Mouse (Mus musculus): ENCODE results near the gene Gnaq. TPM values are rescaled to one million over a fixed set of nuclear protein-coding genes. Genes with fewer than 3 reads are reported as not detected.

The Gnaq gene
- polyA plus RNA-seq, 1 experiment from 2014 or later, result 15.7 TPM

- H3K4me1 ChIP-seq (replicated peaks), result peaks cover 26% of the 10 kb centered on the region
- no peak overlapping the region for H3K9ac ChIP-seq
- 100% methylated on average over 1 of the region's 1 CpGs for WGBS
Measured at GRCm38 (mm10) chr19:16237034-16237433, 104.4 kb downstream of the Gnaq start.

GRCm38 (mm10) chr19:16238072-16238471 is 105.4 kb downstream of the Gnaq start:
- Histone ChIP-seq H3K27me3 (no peaks in the 10 kb centered on the region), H3K4me3 (no peak overlapping the region), H3K9me3 (replicated peaks) (no peaks in the 10 kb centered on the region), H3K4me2 (no peak overlapping the region), H3K9ac (no peak overlapping the region), H3K36me3 (no peaks in the 10 kb centered on the region), H3K27ac (no peak overlapping the region), H3K4me1 (replicated peaks) (peaks cover 33% of the 10 kb centered on the region)
- ATAC-seq (replicated peaks; ENCODE audit: insufficient number of reproducible peaks, insufficient read depth, low FRiP score, low read depth), result no peak
- WGBS, result 63% methylated on average over 4 of the region's 4 CpGs

More at GRCm38 (mm10) chr19:16237034-16237433, 104.4 kb downstream of the Gnaq start:
- Histone ChIP-seq H3K4me3 (no peak overlapping the region), H3K27me3 (no peaks in the 10 kb centered on the region), H3K4me2 (no peak overlapping the region), H3K27ac (no peak overlapping the region), H3K36me3 (no peaks in the 10 kb centered on the region), H3K9me3 (replicated peaks) (no peaks in the 10 kb centered on the region)
- no peak for ATAC-seq (replicated peaks; ENCODE audit: insufficient number of reproducible peaks, insufficient read depth, low FRiP score, low read depth)

GRCm38 (mm10) chr19:16238512-16238911 is 105.9 kb downstream of the Gnaq start:
- ATAC-seq (replicated peaks; ENCODE audit: insufficient number of reproducible peaks, insufficient read depth, low FRiP score, low read depth), result no peak
- Histone ChIP-seq H3K9me3 (replicated peaks) (no peaks in the 10 kb centered on the region), H3K4me1 (replicated peaks) (peaks cover 33% of the 10 kb centered on the region), H3K4me2 (no peak overlapping the region), H3K9ac (no peak overlapping the region), H3K4me3 (no peak overlapping the region), H3K36me3 (no peaks in the 10 kb centered on the region), H3K27ac (no peak overlapping the region), H3K27me3 (no peaks in the 10 kb centered on the region)
- WGBS, result 69% methylated on average over 2 of the region's 2 CpGs

GRCm38 (mm10) chr19:16242708-16243107 is 110.1 kb downstream of the Gnaq start:
- Histone ChIP-seq H3K27ac (no peak overlapping the region), H3K27me3 (no peaks in the 10 kb centered on the region), H3K9me3 (replicated peaks) (no peaks in the 10 kb centered on the region), H3K4me3 (no peak overlapping the region), H3K4me1 (replicated peaks) (peaks cover 36% of the 10 kb centered on the region), H3K36me3 (no peaks in the 10 kb centered on the region), H3K9ac (no peak overlapping the region), H3K4me2 (no peak overlapping the region)
- no peak for ATAC-seq (replicated peaks; ENCODE audit: insufficient number of reproducible peaks, insufficient read depth, low FRiP score, low read depth)
- WGBS, result 41% methylated on average over 3 of the region's 3 CpGs

GRCm38 (mm10) chr19:16249025-16249424 is 116.4 kb downstream of the Gnaq start:
- WGBS, result 56% methylated on average over 2 of the region's 2 CpGs
- H3K4me1 ChIP-seq (replicated peaks), result peaks cover 22% of the 10 kb centered on the region
- ATAC-seq (replicated peaks; ENCODE audit: insufficient number of reproducible peaks, insufficient read depth, low FRiP score, low read depth), result no peak
- no peak overlapping the region for H3K4me2 ChIP-seq
- no peak overlapping the region for H3K27ac ChIP-seq
- H3K27me3 ChIP-seq, result no peaks in the 10 kb centered on the region
- H3K9me3 ChIP-seq (replicated peaks), result no peaks in the 10 kb centered on the region
- H3K9ac ChIP-seq, result no peak overlapping the region
- H3K4me3 ChIP-seq, result no peak overlapping the region
- H3K36me3 ChIP-seq, result no peaks in the 10 kb centered on the region

GRCm38 (mm10) chr19:16250921-16251320 is 118.3 kb downstream of the Gnaq start:
- Histone ChIP-seq H3K4me2 (no peak overlapping the region), H3K9me3 (replicated peaks) (no peaks in the 10 kb centered on the region), H3K4me3 (no peak overlapping the region), H3K36me3 (no peaks in the 10 kb centered on the region), H3K27ac (no peak overlapping the region), H3K9ac (no peak overlapping the region), H3K4me1 (replicated peaks) (peaks cover 25% of the 10 kb centered on the region), H3K27me3 (no peaks in the 10 kb centered on the region)
- ATAC-seq (replicated peaks; ENCODE audit: insufficient number of reproducible peaks, insufficient read depth, low FRiP score, low read depth), result no peak
- 49% methylated on average over 3 of the region's 3 CpGs for WGBS

GRCm38 (mm10) chr19:16251819-16252218 is 119.2 kb downstream of the Gnaq start:
- no peaks in the 10 kb centered on the region for H3K27me3 ChIP-seq
- H3K4me3 ChIP-seq, result no peak overlapping the region
- no peak overlapping the region for H3K9ac ChIP-seq
- no peak for ATAC-seq (replicated peaks; ENCODE audit: insufficient number of reproducible peaks, insufficient read depth, low FRiP score, low read depth)
- H3K9me3 ChIP-seq (replicated peaks), result no peaks in the 10 kb centered on the region
- peaks cover 29% of the 10 kb centered on the region for H3K4me1 ChIP-seq (replicated peaks)
- no peak overlapping the region for H3K4me2 ChIP-seq
- no peaks in the 10 kb centered on the region for H3K36me3 ChIP-seq
- WGBS, result 46% methylated on average over 5 of the region's 5 CpGs
- H3K27ac ChIP-seq, result no peak overlapping the region

GRCm38 (mm10) chr19:16252696-16253095 is 120.1 kb downstream of the Gnaq start:
- Histone ChIP-seq H3K27ac (no peak overlapping the region), H3K9me3 (replicated peaks) (no peaks in the 10 kb centered on the region), H3K9ac (no peak overlapping the region), H3K4me1 (replicated peaks) (peaks cover 28% of the 10 kb centered on the region), H3K4me2 (no peak overlapping the region), H3K27me3 (no peaks in the 10 kb centered on the region), H3K4me3 (no peak overlapping the region), H3K36me3 (no peaks in the 10 kb centered on the region)
- no peak for ATAC-seq (replicated peaks; ENCODE audit: insufficient number of reproducible peaks, insufficient read depth, low FRiP score, low read depth)
- WGBS, result 64% methylated on average over 4 of the region's 4 CpGs

GRCm38 (mm10) chr19:16254881-16255280 is 122.2 kb downstream of the Gnaq start:
- peaks cover 30% of the 10 kb centered on the region for H3K4me1 ChIP-seq (replicated peaks)
- ATAC-seq (replicated peaks; ENCODE audit: insufficient number of reproducible peaks, insufficient read depth, low FRiP score, low read depth), result no peak
- 56% methylated on average over 1 of the region's 1 CpGs for whole genome bisulfite sequencing
- H3K27ac ChIP-seq, result no peak overlapping the region
- H3K4me2 ChIP-seq, result no peak overlapping the region
- H3K36me3 ChIP-seq, result no peaks in the 10 kb centered on the region
- no peaks in the 10 kb centered on the region for H3K9me3 ChIP-seq (replicated peaks)
- no peaks in the 10 kb centered on the region for H3K27me3 ChIP-seq
- no peak overlapping the region for H3K4me3 ChIP-seq
- H3K9ac ChIP-seq, result no peak overlapping the region

- WGBS, result 84% methylated on average over 2 of the region's 2 CpGs
- Histone ChIP-seq H3K27me3 (no peaks in the 10 kb centered on the region), H3K9me3 (replicated peaks) (no peaks in the 10 kb centered on the region), H3K9ac (no peak overlapping the region), H3K36me3 (no peaks in the 10 kb centered on the region), H3K4me3 (no peak overlapping the region), H3K4me1 (replicated peaks) (peaks cover 34% of the 10 kb centered on the region), H3K4me2 (no peak overlapping the region), H3K27ac (no peak overlapping the region)
- ATAC-seq (replicated peaks; ENCODE audit: insufficient number of reproducible peaks, insufficient read depth, low FRiP score, low read depth), result no peak
Measured at GRCm38 (mm10) chr19:16255294-16255693, 122.7 kb downstream of the Gnaq start.

GRCm38 (mm10) chr19:16258766-16259355 is 126.2 kb downstream of the Gnaq start:
- no peak for ATAC-seq (replicated peaks; ENCODE audit: insufficient number of reproducible peaks, insufficient read depth, low FRiP score, low read depth)
- H3K4me3 ChIP-seq, result no peak overlapping the region
- H3K27ac ChIP-seq, result no peak overlapping the region
- H3K4me2 ChIP-seq, result no peak overlapping the region
- H3K4me1 ChIP-seq (replicated peaks), result peaks cover 33% of the 10 kb centered on the region
- H3K36me3 ChIP-seq, result no peaks in the 10 kb centered on the region
- H3K9ac ChIP-seq, result no peak overlapping the region
- no peaks in the 10 kb centered on the region for H3K9me3 ChIP-seq (replicated peaks)
- H3K27me3 ChIP-seq, result no peaks in the 10 kb centered on the region

GRCm38 (mm10) chr19:16259786-16260434 is 127.3 kb downstream of the Gnaq start:
- no peak overlapping the region for H3K9ac ChIP-seq
- no peaks in the 10 kb centered on the region for H3K36me3 ChIP-seq
- no peak overlapping the region for H3K4me3 ChIP-seq
- ATAC-seq (replicated peaks; ENCODE audit: insufficient number of reproducible peaks, insufficient read depth, low FRiP score, low read depth), result no peak
- H3K27ac ChIP-seq, result no peak overlapping the region
- H3K9me3 ChIP-seq (replicated peaks), result no peaks in the 10 kb centered on the region
- no peaks in the 10 kb centered on the region for H3K27me3 ChIP-seq
- WGBS, result 63% methylated on average over 6 of the region's 6 CpGs
- H3K4me1 ChIP-seq (replicated peaks), result peaks cover 32% of the 10 kb centered on the region
- H3K4me2 ChIP-seq, result no peak overlapping the region
